In the genomic region with DNA sequence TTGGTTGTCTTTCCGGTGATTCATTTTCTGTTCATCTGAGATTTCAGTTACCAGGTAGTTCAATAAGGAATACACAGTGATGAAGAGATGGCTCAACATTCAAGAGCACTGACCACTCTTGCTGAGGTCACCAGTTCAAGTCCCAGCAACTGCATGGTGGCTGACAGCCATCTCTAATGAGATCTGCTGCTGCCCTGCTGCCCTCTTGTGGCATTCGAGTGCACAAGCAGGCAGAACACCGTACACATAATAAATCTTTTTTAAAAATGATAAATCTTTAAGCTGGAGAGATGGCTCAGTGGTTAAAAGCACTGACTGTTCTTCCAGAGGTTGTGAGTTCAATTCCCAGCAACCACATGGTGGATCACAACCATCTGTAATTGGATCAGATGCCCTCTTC, we compare ENCODE assay signal across 9 mouse cellular contexts. TPM values are rescaled to one million over a fixed set of nuclear protein-coding genes. Genes with fewer than 3 reads are reported as not detected.
A peak's percentile ranks its signal among the peaks of the same experiment; 100 is the strongest.
DNase-seq lines count a peak whose midpoint lies in the region; ATAC-seq and TF ChIP-seq lines count a peak whose summit lies in the region.
"Had no signal": no experiment of that assay in that cellular context is flagged by ENCODE, and none has a peak within 500 bp of the region (broad histone marks: within the 10 kb centered on the region; RNA-seq: fewer than 3 reads in every experiment).

No protein-coding gene starts in this region.

- no peaks in the 10 kb centered on the region for H3K4me1 ChIP-seq in kidney, embryonic 16.5 days (ENCODE audit: insufficient read depth, low read length)
- H3K4me1 ChIP-seq in MEL (ENCODE audit: control insufficient read depth in 1 of 2, insufficient read depth in 2 of 2, low read length in 2 of 2): no peaks in the 10 kb centered on the region

- no peak for TF ChIP-seq EP300 in MEL (IDR thresholded peaks at IDR 0.05; ENCODE audit: low read depth in 1 of 2, low read length in 2 of 2)

- no peak overlapping the region for H3K9ac ChIP-seq in kidney, embryonic 16.5 days (replicated peaks; ENCODE audit: low read length)
- no peak overlapping the region for H3K9ac ChIP-seq in MEL (ENCODE audit: control insufficient read depth, low read depth, low read length, poor library complexity, severe bottlenecking)
- H3K9ac ChIP-seq: limb, embryonic 13.5 days had no signal

- H3K36me3 ChIP-seq in kidney, embryonic 16.5 days (ENCODE audit: insufficient read depth, low read length): no peaks in the 10 kb centered on the region
- H3K36me3 ChIP-seq in MEL (ENCODE audit: control insufficient read depth in 1 of 2, insufficient read depth in 2 of 2, low read length in 2 of 2): no peaks in the 10 kb centered on the region
- H3K36me3 ChIP-seq: limb, embryonic 13.5 days had no signal

- intact Hi-C loops in left cerebral cortex, postnatal 36 days (cut with DNase I): no loop called here
- intact Hi-C loops in left cerebral cortex, postnatal 25 days (cut with DNase I): no loop called here

- no peaks in the 10 kb centered on the region for H3K27me3 ChIP-seq in kidney, embryonic 16.5 days (ENCODE audit: insufficient read depth, low read length)
- H3K27me3 ChIP-seq in MEL (ENCODE audit: control insufficient read depth in 1 of 2, insufficient read depth in 2 of 2, low read length in 2 of 2): no peaks in the 10 kb centered on the region
- H3K27me3 ChIP-seq: limb, embryonic 13.5 days had no signal

- H3K27ac ChIP-seq in kidney, embryonic 16.5 days (ENCODE audit: low read length): no peak overlapping the region
- no peak overlapping the region for H3K27ac ChIP-seq in MEL (ENCODE audit: control insufficient read depth, low read depth, low read length)
- H3K27ac ChIP-seq: limb, embryonic 13.5 days had no signal

- DNase-seq in kidney, adult 18-20 months: peak; percentile 15
- DNase-seq in MEL (ENCODE audit: low read depth, low spot score): peak; percentile 77
- no peak for DNase-seq in left cerebral cortex, postnatal 36 days (ENCODE audit: low spot score in 2 of 2)
- no peak for DNase-seq in layer of hippocampus, adult 9-10 months (ENCODE audit: low spot score)
- no peak for DNase-seq in left cerebral cortex, postnatal 25 days (ENCODE audit: low spot score in 2 of 2)

- no peak for ATAC-seq in kidney, embryonic 16.5 days (ENCODE audit: low FRiP score, low TSS enrichment)
- ATAC-seq in erythroid progenitor cell, adult 5-6 weeks (replicated peaks; ENCODE audit: low FRiP score, poor library complexity, severe bottlenecking): peak; percentile 70
- peak; percentile 86 for ATAC-seq in megakaryocyte, adult 5-6 weeks (ENCODE audit: poor library complexity, severe bottlenecking)

- no peak for TF ChIP-seq POLR2A in MEL (IDR thresholded peaks at IDR 0.05; ENCODE audit: control insufficient read depth in 1 of 2, insufficient read depth in 1 of 2, low read depth in 1 of 2, low read length in 2 of 2, poor library complexity in 1 of 2)

- H3K4me3 ChIP-seq in kidney, embryonic 16.5 days (ENCODE audit: low read length): no peak overlapping the region
- H3K4me3 ChIP-seq in MEL (ENCODE audit: control insufficient read depth in 1 of 2, insufficient read depth in 1 of 2, low read depth in 2 of 2, low read length in 2 of 2): no peak overlapping the region
- H3K4me3 ChIP-seq: limb, embryonic 13.5 days had no signal

- peak; percentile 78 to 87 (median 82) for TF ChIP-seq CTCF in MEL (IDR thresholded peaks at IDR 0.05 in 2 of 3, conservative IDR thresholded peaks at IDR 0.05 in 1 of 3; ENCODE audit: control insufficient read depth in 1 of 3, insufficient read depth in 1 of 3, low read depth in 2 of 3, low read length in 3 of 3, poor library complexity in 1 of 3, severe bottlenecking in 1 of 3)

- TF ChIP-seq RAD21 in MEL (IDR thresholded peaks at IDR 0.05; ENCODE audit: low read depth, low read length): peak; percentile 78

- H3K79me2 ChIP-seq in MEL (ENCODE audit: control insufficient read depth, insufficient read depth, low read length, poor library complexity): no peaks in the 10 kb centered on the region

- H3K9me3 ChIP-seq in kidney, embryonic 16.5 days (ENCODE audit: low read length): no peaks in the 10 kb centered on the region
- no peaks in the 10 kb centered on the region for H3K9me3 ChIP-seq in MEL (replicated peaks; ENCODE audit: insufficient read depth, low read length)
- H3K9me3 ChIP-seq: limb, embryonic 13.5 days had no signal

- 66% methylated on average over 3 of the region's 3 CpGs for WGBS in kidney, embryonic 16.5 days

- H3K4me2 ChIP-seq in kidney, embryonic 16.5 days (replicated peaks; ENCODE audit: low read depth, low read length): no peak overlapping the region
- H3K4me2 ChIP-seq: limb, embryonic 13.5 days had no signal

TF ChIP-seq in MEL, 35 proteins besides CTCF, POLR2A, EP300 and RAD21 (continues in another document):
- TF ChIP-seq BHLHE40 (IDR thresholded peaks at IDR 0.05; ENCODE audit: borderline replicate concordance, low read depth, low read length) (no peak), MAZ (IDR thresholded peaks at IDR 0.05; ENCODE audit: low read depth, low read length) (no peak), SIN3A (IDR thresholded peaks at IDR 0.05; ENCODE audit: low read length) (0 out of 2 replicates have a peak, but pooled peaks have one; percentile 32), TAL1 (IDR thresholded peaks at IDR 0.05; ENCODE audit: low read length) (no peak), E2F4 (IDR thresholded peaks at IDR 0.05; ENCODE audit: borderline replicate concordance, low read depth, low read length) (no peak), ZC3H11A (IDR thresholded peaks at IDR 0.05; ENCODE audit: low read depth, low read length) (peak; percentile 80), RCOR1 (IDR thresholded peaks at IDR 0.05; ENCODE audit: low read depth, low read length) (peak; percentile 80)

RNA-seq across cellular contexts. Expression of a gene that starts 6.6 kb away (rescaled TPM):
- 56.7 and 57.2 TPM in 2 replicates for polyA plus RNA-seq in kidney, embryonic 16.5 days (2015; fragmentation: Nextera tagmentation; extraction: Ambion mirVana)
- 17.2 and 20.3 TPM in 2 replicates for total RNA-seq in MEL (2012; rRNA removed)
- polyA plus RNA-seq in MEL (2012; ENCODE audit: insufficient read depth in 1 of 2, insufficient read length in 2 of 2, low read depth in 1 of 2, low replicate concordance in 2 of 2, missing spikeins in 1 of 2): 10 to 100 TPM in 1 of 2 experiments, not detected in 1; 19.1 TPM
- 23.4 and 25.6 TPM in 2 replicates for total RNA-seq in erythroid progenitor cell, adult 5-6 weeks (2015; ENCODE audit: low replicate concordance)
- total RNA-seq in erythroid progenitor cell, adult 5-6 weeks (2017; ENCODE audit: low replicate concordance): 19.3 and 32.9 TPM in 2 replicates
- 39.0 and 40.4 TPM in 2 replicates for total RNA-seq in megakaryocyte, adult 5-6 weeks (2015)
- 42.2 and 48.4 TPM in 2 replicates for total RNA-seq in megakaryocyte, adult 5-6 weeks (2017)
- 10 to 100 TPM; 40.1 to 42.3 TPM for total RNA-seq in left cerebral cortex, postnatal 36 days (2021)
- 10 to 100 TPM; 39.9 to 40.9 TPM for total RNA-seq in left cerebral cortex, postnatal 25 days (2021)

RNA-seq across cellular contexts. Expression of a gene that starts 23.9 kb away (rescaled TPM):
- 0.09 and 0.18 TPM in 2 replicates for polyA plus RNA-seq in kidney, embryonic 16.5 days (2015; fragmentation: Nextera tagmentation; extraction: Ambion mirVana)
- 0.75 and 1.2 TPM in 2 replicates for total RNA-seq in MEL (2012; rRNA removed)
- polyA plus RNA-seq in MEL (2012; ENCODE audit: insufficient read depth in 1 of 2, insufficient read length in 2 of 2, low read depth in 1 of 2, low replicate concordance in 2 of 2, missing spikeins in 1 of 2): under 1 TPM in 1 of 2 experiments, not detected in 1; 0.38 TPM
- not detected in 2 replicates for total RNA-seq in erythroid progenitor cell, adult 5-6 weeks (2015; ENCODE audit: low replicate concordance)
- total RNA-seq in erythroid progenitor cell, adult 5-6 weeks (2017; ENCODE audit: low replicate concordance): 8.6 TPM in 1 of 2 replicates, not detected in the other
- not detected in 2 replicates for total RNA-seq in megakaryocyte, adult 5-6 weeks (2015)
- 0.22 TPM in 1 of 2 replicates, not detected in the other for total RNA-seq in megakaryocyte, adult 5-6 weeks (2017)
- total RNA-seq in left cerebral cortex, postnatal 36 days (2021): under 1 TPM; 0.27 to 0.39 TPM
- total RNA-seq in left cerebral cortex, postnatal 25 days (2021): under 1 TPM; 0.46 to 0.62 TPM

RNA-seq across cellular contexts. Expression of a gene that starts 26.0 kb away (rescaled TPM):
- 28.3 and 30.6 TPM in 2 replicates for polyA plus RNA-seq in kidney, embryonic 16.5 days (2015; fragmentation: Nextera tagmentation; extraction: Ambion mirVana)
- 23.5 and 23.8 TPM in 2 replicates for total RNA-seq in MEL (2012; rRNA removed)
- polyA plus RNA-seq in MEL (2012; ENCODE audit: insufficient read depth in 1 of 2, insufficient read length in 2 of 2, low read depth in 1 of 2, low replicate concordance in 2 of 2, missing spikeins in 1 of 2): 10 to 100 TPM in 1 of 2 experiments, not detected in 1; 29.3 TPM
- 22.2 and 28.8 TPM in 2 replicates for total RNA-seq in erythroid progenitor cell, adult 5-6 weeks (2015; ENCODE audit: low replicate concordance)
- 21.1 and 42.5 TPM in 2 replicates for total RNA-seq in erythroid progenitor cell, adult 5-6 weeks (2017; ENCODE audit: low replicate concordance)
- total RNA-seq in megakaryocyte, adult 5-6 weeks (2015): 22.1 and 24.2 TPM in 2 replicates
- total RNA-seq in megakaryocyte, adult 5-6 weeks (2017): 42.7 and 47.2 TPM in 2 replicates
- total RNA-seq in left cerebral cortex, postnatal 36 days (2021): 10 to 100 TPM; 33.0 to 34.3 TPM
- total RNA-seq in left cerebral cortex, postnatal 25 days (2021): 10 to 100 TPM; 35.3 to 38.0 TPM

RNA-seq across cellular contexts. Expression of a gene that starts 26.0 kb away (rescaled TPM):
- 6.7 and 8.4 TPM in 2 replicates for polyA plus RNA-seq in kidney, embryonic 16.5 days (2015; fragmentation: Nextera tagmentation; extraction: Ambion mirVana)
- 23.2 and 23.5 TPM in 2 replicates for total RNA-seq in MEL (2012; rRNA removed)
- 10 to 100 TPM in 1 of 2 experiments, not detected in 1; 21.8 TPM for polyA plus RNA-seq in MEL (2012; ENCODE audit: insufficient read depth in 1 of 2, insufficient read length in 2 of 2, low read depth in 1 of 2, low replicate concordance in 2 of 2, missing spikeins in 1 of 2)
- total RNA-seq in erythroid progenitor cell, adult 5-6 weeks (2015; ENCODE audit: low replicate concordance): 34.2 and 39.0 TPM in 2 replicates
- 35.3 and 44.8 TPM in 2 replicates for total RNA-seq in erythroid progenitor cell, adult 5-6 weeks (2017; ENCODE audit: low replicate concordance)
- total RNA-seq in megakaryocyte, adult 5-6 weeks (2015): 25.7 and 34.4 TPM in 2 replicates
- total RNA-seq in megakaryocyte, adult 5-6 weeks (2017): 34.5 and 35.6 TPM in 2 replicates
- 1 to 10 TPM; 4.7 to 4.9 TPM for total RNA-seq in left cerebral cortex, postnatal 36 days (2021)
- 1 to 10 TPM; 4.2 to 4.4 TPM for total RNA-seq in left cerebral cortex, postnatal 25 days (2021)

RNA-seq across cellular contexts. Expression of a gene that starts 27.4 kb away (rescaled TPM):
- polyA plus RNA-seq in kidney, embryonic 16.5 days (2015; fragmentation: Nextera tagmentation; extraction: Ambion mirVana): 104 and 106 TPM in 2 replicates
- total RNA-seq in MEL (2012; rRNA removed): 8.5 and 17.6 TPM in 2 replicates
- 10 to 100 TPM in 1 of 2 experiments, not detected in 1; 79.7 TPM for polyA plus RNA-seq in MEL (2012; ENCODE audit: insufficient read depth in 1 of 2, insufficient read length in 2 of 2, low read depth in 1 of 2, low replicate concordance in 2 of 2, missing spikeins in 1 of 2)
- 28.1 and 64.1 TPM in 2 replicates for total RNA-seq in erythroid progenitor cell, adult 5-6 weeks (2015; ENCODE audit: low replicate concordance)
- total RNA-seq in erythroid progenitor cell, adult 5-6 weeks (2017; ENCODE audit: low replicate concordance): 53.4 and 71.4 TPM in 2 replicates
- 68.9 and 78.0 TPM in 2 replicates for total RNA-seq in megakaryocyte, adult 5-6 weeks (2015)
- total RNA-seq in megakaryocyte, adult 5-6 weeks (2017): 58.5 and 73.2 TPM in 2 replicates
- 10 to 100 TPM; 20.3 to 22.6 TPM for total RNA-seq in left cerebral cortex, postnatal 36 days (2021)
- 10 to 100 TPM; 13.9 to 16.1 TPM for total RNA-seq in left cerebral cortex, postnatal 25 days (2021)

Comparison
In these comparisons a context has a peak if more than half of its experiments do, and no peak if none do; other contexts are left out.
1. DNase-seq: peak in kidney, adult 18-20 months (single experiment) and MEL (single experiment); none in left cerebral cortex, postnatal 36 days (0 of 2), layer of hippocampus, adult 9-10 months (single experiment) and left cerebral cortex, postnatal 25 days (0 of 2).